Mouse (Mus musculus) kidney, adult 11 months (tissue): Measurements from ENCODE around the gene C8g.

Experiments used
- DNase-seq: peaks from one replicate; pipeline ENCODE4 v3.0.0; 2022

Gene C8g

GRCm38 (mm10) chr2:25501593-25502486 lies at the start of gene C8g:
Gene C8g (minus strand): TSS chr2:25501719.
- no peak for DNase-seq

- peak; percentile 67 for DNase-seq
Measured at GRCm38 (mm10) chr2:25551186-25551585, 49.7 kb upstream of the C8g start.

- DNase-seq, result peak; percentile 16
Measured at GRCm38 (mm10) chr2:25549021-25549991, 47.8 kb upstream of the C8g start.

- peak; percentile 99 for DNase-seq
Measured at GRCm38 (mm10) chr2:25546811-25547491, 45.4 kb upstream of the C8g start, which contains the start of gene Traf2. Gene Traf2 (minus strand): TSS chr2:25546940.

- DNase-seq, result no peak
Measured at GRCm38 (mm10) chr2:25545996-25546810, 44.7 kb upstream of the C8g start.

GRCm38 (mm10) chr2:25541644-25542367 lies 40.3 kb upstream of the C8g start:
- no peak for DNase-seq

GRCm38 (mm10) chr2:25540541-25540948 lies 39.0 kb upstream of the C8g start:
- peak; percentile 62 for DNase-seq

GRCm38 (mm10) chr2:25536531-25536930 lies 35.0 kb upstream of the C8g start:
- no peak for DNase-seq

- DNase-seq, result no peak
Measured at GRCm38 (mm10) chr2:25534866-25535182, 33.3 kb upstream of the C8g start.

GRCm38 (mm10) chr2:25534178-25534865 lies 32.8 kb upstream of the C8g start:
- peak; percentile 83 for DNase-seq

- DNase-seq, result no peak
Measured at GRCm38 (mm10) chr2:25533707-25534106, 32.2 kb upstream of the C8g start.

GRCm38 (mm10) chr2:25526510-25527302 lies 25.2 kb upstream of the C8g start:
- no peak for DNase-seq

- no peak for DNase-seq
Measured at GRCm38 (mm10) chr2:25509912-25510311, 8.4 kb upstream of the C8g start.

GRCm38 (mm10) chr2:25506964-25507363 lies 5.4 kb upstream of the C8g start:
- peak; percentile 25 for DNase-seq

GRCm38 (mm10) chr2:25505860-25506259 lies 4.3 kb upstream of the C8g start:
- DNase-seq, result no peak

GRCm38 (mm10) chr2:25505000-25505399 lies 3.5 kb upstream of the C8g start:
- DNase-seq, result no peak

- DNase-seq, result no peak
Measured at GRCm38 (mm10) chr2:25504538-25504937, 3.0 kb upstream of the C8g start.

GRCm38 (mm10) chr2:25502726-25503125 lies 1.2 kb upstream of the C8g start:
- DNase-seq, result no peak

- DNase-seq, result peak; percentile 83
Measured at GRCm38 (mm10) chr2:25500576-25501405, 728 bp downstream of the C8g start, which contains the start of gene Fbxw5. Gene Fbxw5 (plus strand): TSS chr2:25500750.
